Mouse (Mus musculus): ENCODE results near the gene Lrrc61. TPM values are rescaled to one million over a fixed set of nuclear protein-coding genes. Genes with fewer than 3 reads are reported as not detected.

Gene Lrrc61
- polyA plus RNA-seq (2014; fragmentation: Illumina TruSeq; extraction: RNeasy Lipid Tissue Mini Kit (QIAGEN cat#74804); ENCODE audit: low read depth, low replicate concordance), result 2.8 TPM

GRCm38 (mm10) chr6:48554280-48555103, at the start of gene Lrrc61:
Lrrc61 (plus strand) TSS chr6:48554796.

GRCm38 (mm10) chr6:48537105-48537954, 17.3 kb upstream of the Lrrc61 start, which contains the start of gene Atp6v0e2:
Atp6v0e2 (plus strand) TSS chr6:48537615.

GRCm38 (mm10) chr6:48572572-48573061, 18.0 kb downstream of the Lrrc61 start, which contains the start of gene Rarres2:
Rarres2 (minus strand) TSS chr6:48572789.

GRCm38 (mm10) chr6:48589194-48589750, 34.7 kb downstream of the Lrrc61 start, which contains the start of gene Gm45021:
Gm45021 (plus strand) TSS chr6:48589610.

GRCm38 (mm10) chr6:48593158-48594042, 38.8 kb downstream of the Lrrc61 start, which contains the start of the genes Repin1 and Gm44965:
Repin1 (plus strand) TSS chr6:48593883.
Gm44965 (plus strand) TSS chr6:48593941.

GRCm38 (mm10) chr6:48601271-48602079, 46.9 kb downstream of the Lrrc61 start, which contains the start of gene Zfp775:
Zfp775 (plus strand) TSS chr6:48602063.

Other genes starting within 250 kb of the Lrrc61 start
- 7.4 TPM for gene Krba1, start 159.2 kb upstream of the Lrrc61 start, polyA plus RNA-seq (2014; fragmentation: Illumina TruSeq; extraction: RNeasy Lipid Tissue Mini Kit (QIAGEN cat#74804); ENCODE audit: low read depth, low replicate concordance)
- gene Zfp467, start 109.0 kb upstream of the Lrrc61 start, polyA plus RNA-seq (2014; fragmentation: Illumina TruSeq; extraction: RNeasy Lipid Tissue Mini Kit (QIAGEN cat#74804); ENCODE audit: low read depth, low replicate concordance), result 31.4 TPM
- not detected for gene Sspo, start 106.6 kb upstream of the Lrrc61 start, polyA plus RNA-seq (2014; fragmentation: Illumina TruSeq; extraction: RNeasy Lipid Tissue Mini Kit (QIAGEN cat#74804); ENCODE audit: low read depth, low replicate concordance)
- 19.8 TPM for gene Atp6v0e2, start 17.2 kb upstream of the Lrrc61 start, polyA plus RNA-seq (2014; fragmentation: Illumina TruSeq; extraction: RNeasy Lipid Tissue Mini Kit (QIAGEN cat#74804); ENCODE audit: low read depth, low replicate concordance)
- gene Rarres2, start 18.0 kb downstream of the Lrrc61 start, polyA plus RNA-seq (2014; fragmentation: Illumina TruSeq; extraction: RNeasy Lipid Tissue Mini Kit (QIAGEN cat#74804); ENCODE audit: low read depth, low replicate concordance), result 12.2 TPM
- not detected for gene Gm45021, start 34.8 kb downstream of the Lrrc61 start, polyA plus RNA-seq (2014; fragmentation: Illumina TruSeq; extraction: RNeasy Lipid Tissue Mini Kit (QIAGEN cat#74804); ENCODE audit: low read depth, low replicate concordance)
- 6.3 TPM for gene Repin1, start 39.1 kb downstream of the Lrrc61 start, polyA plus RNA-seq (2014; fragmentation: Illumina TruSeq; extraction: RNeasy Lipid Tissue Mini Kit (QIAGEN cat#74804); ENCODE audit: low read depth, low replicate concordance)
- gene Gm44965, start 39.1 kb downstream of the Lrrc61 start, polyA plus RNA-seq (2014; fragmentation: Illumina TruSeq; extraction: RNeasy Lipid Tissue Mini Kit (QIAGEN cat#74804); ENCODE audit: low read depth, low replicate concordance), result not detected
- 0.63 TPM for gene Zfp775, start 47.3 kb downstream of the Lrrc61 start, polyA plus RNA-seq (2014; fragmentation: Illumina TruSeq; extraction: RNeasy Lipid Tissue Mini Kit (QIAGEN cat#74804); ENCODE audit: low read depth, low replicate concordance)
- 6.2 TPM for gene AI854703, start 72.0 kb downstream of the Lrrc61 start, polyA plus RNA-seq (2014; fragmentation: Illumina TruSeq; extraction: RNeasy Lipid Tissue Mini Kit (QIAGEN cat#74804); ENCODE audit: low read depth, low replicate concordance)
- gene Gimap8, start 92.4 kb downstream of the Lrrc61 start, polyA plus RNA-seq (2014; fragmentation: Illumina TruSeq; extraction: RNeasy Lipid Tissue Mini Kit (QIAGEN cat#74804); ENCODE audit: low read depth, low replicate concordance), result 24.3 TPM
- 22.6 TPM for gene Gimap9, start 121.3 kb downstream of the Lrrc61 start, polyA plus RNA-seq (2014; fragmentation: Illumina TruSeq; extraction: RNeasy Lipid Tissue Mini Kit (QIAGEN cat#74804); ENCODE audit: low read depth, low replicate concordance)
- gene Gimap4, start 129.8 kb downstream of the Lrrc61 start, polyA plus RNA-seq (2014; fragmentation: Illumina TruSeq; extraction: RNeasy Lipid Tissue Mini Kit (QIAGEN cat#74804); ENCODE audit: low read depth, low replicate concordance), result 56.2 TPM
- gene Gimap6, start 153.4 kb downstream of the Lrrc61 start, polyA plus RNA-seq (2014; fragmentation: Illumina TruSeq; extraction: RNeasy Lipid Tissue Mini Kit (QIAGEN cat#74804); ENCODE audit: low read depth, low replicate concordance), result 32.7 TPM
- gene Gm28053, start 163.8 kb downstream of the Lrrc61 start, polyA plus RNA-seq (2014; fragmentation: Illumina TruSeq; extraction: RNeasy Lipid Tissue Mini Kit (QIAGEN cat#74804); ENCODE audit: low read depth, low replicate concordance), result 2.7 TPM
- gene Gimap7, start 163.8 kb downstream of the Lrrc61 start, polyA plus RNA-seq (2014; fragmentation: Illumina TruSeq; extraction: RNeasy Lipid Tissue Mini Kit (QIAGEN cat#74804); ENCODE audit: low read depth, low replicate concordance), result 3.7 TPM
- 3.7 TPM for gene Gimap1, start 184.3 kb downstream of the Lrrc61 start, polyA plus RNA-seq (2014; fragmentation: Illumina TruSeq; extraction: RNeasy Lipid Tissue Mini Kit (QIAGEN cat#74804); ENCODE audit: low read depth, low replicate concordance)
- 2.6 TPM for gene Gimap5, start 191.4 kb downstream of the Lrrc61 start, polyA plus RNA-seq (2014; fragmentation: Illumina TruSeq; extraction: RNeasy Lipid Tissue Mini Kit (QIAGEN cat#74804); ENCODE audit: low read depth, low replicate concordance)
- 7.1 TPM for gene Gimap3, start 216.1 kb downstream of the Lrrc61 start, polyA plus RNA-seq (2014; fragmentation: Illumina TruSeq; extraction: RNeasy Lipid Tissue Mini Kit (QIAGEN cat#74804); ENCODE audit: low read depth, low replicate concordance)

Data from sigmoid colon, adult 10 weeks (tissue).